ENCODE assay signal across 18 mouse cellular contexts in genomic region chr6:92015848-92016247, GRCm38 (mm10). TPM values are rescaled to one million over a fixed set of nuclear protein-coding genes. Genes with fewer than 3 reads are reported as not detected.
DNase-seq lines count a peak whose midpoint lies in the region; TF ChIP-seq lines count a peak whose summit lies in the region.
"Had no signal": no experiment of that assay in that cellular context is flagged by ENCODE, and none has a peak within 500 bp of the region (broad histone marks: within the 10 kb centered on the region; RNA-seq: fewer than 3 reads in every experiment).

No protein-coding gene starts in this region.

- no peak for DNase-seq in gastrocnemius, adult 2 months
- DNase-seq in gastrocnemius, postnatal 10 days = no peak
- DNase-seq in left cerebral cortex, postnatal 4 days = peak; percentile 66
- DNase-seq in left cerebral cortex, postnatal 25 days (ENCODE audit: low spot score in 2 of 2) = no peak
- DNase-seq in brain, embryonic 14.5 days (ENCODE audit: low read depth) = peak; percentile 61
- DNase-seq: adrenal gland, adult 2 months; adrenal gland, postnatal 25 days; cerebellum, adult 11 months; cerebellum, adult 9-11 months; forebrain, postnatal 0 days; heart, adult 11 months; heart, postnatal 14 days had no signal

- H3K4me1 ChIP-seq in brown adipose tissue, adult 24 weeks (ENCODE audit: control insufficient read depth, insufficient read depth, insufficient read length, low read length) = peaks cover 44% of the 10 kb centered on the region

- no peak for TF ChIP-seq POLR2A in brain, embryonic 14.5 days (IDR thresholded peaks at IDR 0.05; ENCODE audit: borderline replicate concordance, extremely low read depth, insufficient read depth, insufficient read length, poor library complexity, severe bottlenecking)

- no peak for TF ChIP-seq CTCF in gastrocnemius, adult 2 months (IDR thresholded peaks at IDR 0.05)
- no peak for TF ChIP-seq CTCF in brain, embryonic 14.5 days (IDR thresholded peaks at IDR 0.05; ENCODE audit: borderline replicate concordance, extremely low read depth, insufficient read depth, insufficient read length)

- intact Hi-C loops in gastrocnemius, adult 2 months (cut with DNase I) = no loop called here
- intact Hi-C loops in left cerebral cortex, postnatal 4 days (cut with DNase I) = no loop called here
- intact Hi-C loops in left cerebral cortex, postnatal 25 days (cut with DNase I) = loop anchor here (10.0 kb wide), 1 partner anchor 371 kb away; no protein-coding TSS in a partner anchor

- peak overlapping the region; percentile 80 for H3K27ac ChIP-seq in gastrocnemius, adult 2 months
- peak overlapping the region; percentile 79 for H3K27ac ChIP-seq in brown adipose tissue, adult 24 weeks (replicated peaks; ENCODE audit: low read depth, low read length)
- H3K27ac ChIP-seq: embryonic facial prominence, embryonic 12.5 days; heart, embryonic 10.5 days; heart, embryonic 15.5 days; hindbrain, embryonic 13.5 days; hindbrain, postnatal 0 days had no signal

- peak overlapping the region; percentile 40; the same call in 1 of the 2 replicates for H3K4me3 ChIP-seq in gastrocnemius, adult 2 months
- H3K4me3 ChIP-seq in brown adipose tissue, adult 24 weeks (ENCODE audit: insufficient read depth, low read depth, low read length) = no peak overlapping the region
- H3K4me3 ChIP-seq: embryonic facial prominence, embryonic 12.5 days; heart, embryonic 10.5 days; heart, embryonic 15.5 days; hindbrain, embryonic 13.5 days had no signal

RNA-seq across cellular contexts. Expression of gene Fgd5, which starts 37.2 kb away (rescaled TPM):
- 10 to 100 TPM in 1 of 2 experiments, 1 to 10 TPM in 1; 9.0 to 11.3 TPM for total RNA-seq in gastrocnemius, adult 2 months (2021)
- total RNA-seq in gastrocnemius, postnatal 10 days (2021) = 10 to 100 TPM; 12.7 to 16.1 TPM
- 1 to 10 TPM; 7.5 to 7.9 TPM for total RNA-seq in left cerebral cortex, postnatal 4 days (2021)
- total RNA-seq in left cerebral cortex, postnatal 25 days (2021) = 1 to 10 TPM; 5.2 TPM
- 7.9 and 16.9 TPM in 2 replicates for polyA plus RNA-seq in brain, embryonic 14.5 days (2012; rRNA removed)
- 3.8 and 8.7 TPM in 2 replicates for polyA plus RNA-seq in brown adipose tissue, adult 24 weeks (2012; ENCODE audit: insufficient read depth, insufficient read length, missing spikeins)

Comparison
In these comparisons a context has a peak if more than half of its experiments do, and no peak if none do; other contexts are left out.
1. DNase-seq: peak in left cerebral cortex, postnatal 4 days (single experiment) and brain, embryonic 14.5 days (single experiment); none in gastrocnemius, adult 2 months (single experiment), gastrocnemius, postnatal 10 days (single experiment) and left cerebral cortex, postnatal 25 days (0 of 2).